Mouse (Mus musculus): ENCODE measurements around the gene Kcnq1.

DNA sequence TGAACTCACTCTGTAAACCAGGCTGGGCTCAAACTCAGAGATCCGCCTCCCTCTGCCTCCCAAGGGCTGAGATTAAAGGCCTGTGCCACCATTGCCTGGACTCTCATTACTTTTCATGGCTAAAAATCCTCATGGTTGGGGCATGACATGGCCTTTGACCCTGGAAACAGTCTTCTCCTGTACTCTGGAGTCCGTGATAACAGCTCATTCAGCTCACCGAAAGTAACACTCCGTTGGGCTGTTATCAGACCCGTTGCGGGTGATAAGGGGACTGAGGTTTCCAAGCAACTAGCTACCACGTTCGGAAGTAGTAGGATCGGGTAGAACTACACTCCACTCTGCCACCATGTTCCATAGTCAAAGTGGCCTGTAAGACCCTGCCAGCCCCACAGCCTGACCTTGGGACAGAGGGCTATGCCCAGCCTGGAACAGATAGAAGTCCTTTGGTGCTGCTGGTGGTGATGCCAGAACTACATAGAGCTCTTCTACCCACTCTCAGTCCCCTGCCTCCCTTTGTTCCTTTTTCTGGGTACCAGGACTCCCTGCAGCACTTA lies 48.4 kb upstream of the Kcnq1 start:
- TF ChIP-seq HCFC1 (IDR thresholded peaks at IDR 0.05; ENCODE audit: borderline replicate concordance, insufficient read depth, low read length) = no peak
- no peak for TF ChIP-seq CHD2 (IDR thresholded peaks at IDR 0.05; ENCODE audit: low read depth, low read length)
- TF ChIP-seq ZNF384 (IDR thresholded peaks at IDR 0.05; ENCODE audit: low read depth, low read length) = no peak
- no peak for TF ChIP-seq ZC3H11A (IDR thresholded peaks at IDR 0.05; ENCODE audit: borderline replicate concordance, low read depth, low read length)

All from ES-E14 (cell line).